Mouse (Mus musculus): ENCODE results near the gene Oaz1.

DNA sequence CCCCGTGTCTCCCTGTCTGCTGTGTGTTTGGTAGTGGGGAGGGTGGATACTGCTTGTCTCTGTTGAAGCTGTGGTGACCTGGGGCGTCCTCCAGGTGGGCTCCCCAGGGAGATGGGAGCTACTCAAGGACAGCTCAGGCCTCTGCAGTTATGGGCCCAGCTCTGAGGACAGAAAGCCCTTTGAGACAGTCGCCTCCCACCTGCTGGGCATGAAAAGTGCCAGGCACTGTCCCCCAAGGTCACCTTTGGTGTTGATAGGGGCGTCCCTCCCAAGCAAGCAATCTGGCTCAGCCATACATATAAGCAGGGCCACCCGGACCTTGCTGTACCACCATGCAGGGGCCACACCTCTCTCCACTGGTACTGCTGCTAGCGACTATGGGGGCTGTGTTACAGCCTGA lies 21.5 kb upstream of the Oaz1 start, which contains the start of gene Amh:
- TF ChIP-seq CTCF (IDR thresholded peaks at IDR 0.05; ENCODE audit: low read depth, low read length): no peak
- no peak for TF ChIP-seq GATA1 (IDR thresholded peaks at IDR 0.05; ENCODE audit: borderline replicate concordance, low read length)
- no peak for TF ChIP-seq POLR2AphosphoS5 (IDR thresholded peaks at IDR 0.05; ENCODE audit: insufficient replicate concordance, low read depth, low read length)
- TF ChIP-seq TAL1 (conservative IDR thresholded peaks at IDR 0.05; ENCODE audit: low read depth, low read length): no peak
